ENCODE assay signal across 8 mouse cellular contexts in the genomic region with DNA sequence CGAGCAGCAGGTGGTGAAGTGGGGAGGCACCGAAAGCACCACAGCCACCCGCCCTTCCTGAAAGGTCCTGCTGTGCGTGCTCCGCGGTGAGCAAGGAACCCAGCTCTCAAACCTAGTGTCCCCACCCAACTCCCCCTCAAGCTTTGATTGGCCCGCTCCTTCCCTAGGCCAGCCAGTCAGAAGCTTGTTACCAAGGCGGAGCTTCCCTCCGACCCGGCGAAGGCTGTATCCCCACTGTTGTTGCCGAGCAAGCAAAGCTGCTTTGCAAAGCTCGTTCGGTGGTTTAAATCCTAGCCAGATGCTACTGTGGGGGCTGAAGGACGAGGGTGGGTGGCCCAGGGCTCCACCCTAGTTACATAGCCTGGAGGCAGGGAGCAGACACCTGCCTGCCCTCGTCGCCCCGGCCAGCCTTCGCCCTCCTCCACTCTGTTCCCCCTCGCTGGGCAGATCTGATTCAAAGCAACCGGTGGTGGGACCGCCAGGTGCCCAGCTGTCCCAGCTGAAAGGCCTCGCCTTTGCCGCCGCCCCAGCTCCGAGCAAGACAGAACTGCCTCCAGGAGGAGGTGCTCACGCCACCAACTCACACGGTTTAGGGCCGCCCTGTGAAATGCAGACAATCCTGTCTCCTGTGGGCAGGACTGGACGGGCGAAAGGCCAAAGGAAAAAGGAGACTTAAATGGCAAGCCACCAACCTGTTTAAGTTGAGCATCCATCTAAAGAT. TPM values are rescaled to one million over a fixed set of nuclear protein-coding genes. Genes with fewer than 3 reads are reported as not detected.
DNase-seq lines count a peak whose midpoint lies in the region; ATAC-seq and TF ChIP-seq lines count a peak whose summit lies in the region.

No protein-coding gene starts in this region.

- CTCF ChIA-PET in Patski (lab: Charles Lee) = interaction anchor here (0.8 to 2.9 kb wide), 6 partner anchors 11 to 59 kb away, joined by 3 to 15 read pairs (median 4); partner anchors contain the start of gene Btg2

- H3K27me3 ChIP-seq in Patski = no peaks in the 10 kb centered on the region
- no peaks in the 10 kb centered on the region for H3K27me3 ChIP-seq in hindbrain, embryonic 14.5 days (ENCODE audit: control insufficient read depth, insufficient read depth, low read length)

- no peaks in the 10 kb centered on the region for H3K36me3 ChIP-seq in hindbrain, embryonic 14.5 days (replicated peaks; ENCODE audit: control insufficient read depth, insufficient read depth)

- POLR2A ChIA-PET in Patski (lab: Charles Lee) = interaction anchor here (0.9 to 5.0 kb wide), 4 partner anchors 12 to 39 kb away, joined by 3 to 40 read pairs (median 6); partner anchors contain the start of gene Btg2

- H3K4me1 ChIP-seq in hindbrain, embryonic 14.5 days (replicated peaks; ENCODE audit: control insufficient read depth, insufficient read depth, low read length) = peaks cover 58% of the 10 kb centered on the region

- H3K27ac ChIP-seq in hindbrain, embryonic 14.5 days = peak overlapping the region; percentile 97

- H3K4me3 ChIP-seq in hindbrain, embryonic 14.5 days (replicated peaks; ENCODE audit: low read length) = peak overlapping the region; percentile 37

- H3K9ac ChIP-seq in hindbrain, embryonic 14.5 days = peak overlapping the region; percentile 64

- no peaks in the 10 kb centered on the region for H3K9me3 ChIP-seq in hindbrain, embryonic 14.5 days (ENCODE audit: control insufficient read depth, low read length)

- TF ChIP-seq CTCF in Patski (IDR thresholded peaks at IDR 0.05) = no peak

- H3K4me2 ChIP-seq in hindbrain, embryonic 14.5 days (replicated peaks) = peak overlapping the region; percentile 92

- WGBS in hindbrain, embryonic 14.5 days = under 1% methylated on average over 31 of the region's 31 CpGs

- DNase-seq in Patski (ENCODE audit: low read depth, low spot score) = no peak
- peak; percentile 88 to 89 for DNase-seq in cerebellum, postnatal 14 days
- peak; percentile 66 to 79 for DNase-seq in frontal cortex, postnatal 25 days (ENCODE audit: low spot score in 2 of 2)
- DNase-seq in hindbrain, embryonic 14.5 days (ENCODE audit: low spot score) = peak; percentile 85
- peak; percentile 81 for DNase-seq in left cerebral cortex, adult 11 months (ENCODE audit: low spot score)
- DNase-seq in lung, postnatal 36 days = peak; percentile 97
- DNase-seq in retina, embryonic 14.5 days (ENCODE audit: low spot score) = peak; percentile 88
- DNase-seq in thymus, postnatal 36 days = peak; percentile 94 to 98

- in situ Hi-C loops in Patski (cut with MboI; ENCODE audit: low pct_unique_long_range_greater_than_20kb) = no loop called here

- ATAC-seq in Patski = peak; percentile 55
- peak; percentile 90 for ATAC-seq in hindbrain, embryonic 14.5 days (ENCODE audit: low FRiP score)

RNA-seq across cellular contexts. Expression of gene Btg2, which starts 17.9 kb away (rescaled TPM):
- 90.2 TPM for polyA plus RNA-seq in Patski (2021)
- polyA plus RNA-seq in hindbrain, embryonic 14.5 days (2014; fragmentation: Nextera tagmentation; extraction: Ambion mirVana) = 26.3 and 29.0 TPM in 2 replicates

RNA-seq across cellular contexts. Expression of gene Fmod, which starts 24.0 kb away (rescaled TPM):
- 0.10 TPM for polyA plus RNA-seq in Patski (2021)
- 5.3 and 6.2 TPM in 2 replicates for polyA plus RNA-seq in hindbrain, embryonic 14.5 days (2014; fragmentation: Nextera tagmentation; extraction: Ambion mirVana)

RNA-seq across cellular contexts. Expression of gene Chit1, which starts 50.0 kb away (rescaled TPM):
- polyA plus RNA-seq in Patski (2021) = not detected
- 0.20 and 0.23 TPM in 2 replicates for polyA plus RNA-seq in hindbrain, embryonic 14.5 days (2014; fragmentation: Nextera tagmentation; extraction: Ambion mirVana)
